In genomic region chr2:26041163-26041810, GRCm38 (mm10) we compare ENCODE assay signal across 12 mouse cellular contexts. TPM values are rescaled to one million over a fixed set of nuclear protein-coding genes. Genes with fewer than 3 reads are reported as not detected.
DNase-seq lines count a peak whose midpoint lies in the region; ATAC-seq and TF ChIP-seq lines count a peak whose summit lies in the region.
"Had no signal": no experiment of that assay in that cellular context is flagged by ENCODE, and none has a peak within 500 bp of the region (broad histone marks: within the 10 kb centered on the region; RNA-seq: fewer than 3 reads in every experiment).

No protein-coding gene starts in this region.

- TF ChIP-seq CTCF in kidney, postnatal 0 days (IDR thresholded peaks at IDR 0.05; ENCODE audit: low read depth) = peak; percentile 41; the same call in 1 of the 2 replicates

- no peak for ATAC-seq in megakaryocyte, adult 5-6 weeks (ENCODE audit: poor library complexity, severe bottlenecking)
- ATAC-seq in kidney, postnatal 0 days (replicated peaks; ENCODE audit: low FRiP score, low read depth) = peak; percentile 65; the same call in 1 of the 2 replicates
- 0 out of 2 replicates have a peak, but pooled peaks have one; percentile 28 for ATAC-seq in stomach, embryonic 15.5 days (ENCODE audit: insufficient read depth, low FRiP score, low read depth)

- peaks cover 54% of the 10 kb centered on the region for H3K4me1 ChIP-seq in megakaryocyte, embryonic 14.5 days
- peaks cover 18% of the 10 kb centered on the region for H3K4me1 ChIP-seq in kidney, postnatal 0 days (replicated peaks; ENCODE audit: insufficient read depth, low read length)
- H3K4me1 ChIP-seq in stomach, embryonic 15.5 days = no peaks in the 10 kb centered on the region

- peaks cover 76% of the 10 kb centered on the region for H3K27me3 ChIP-seq in megakaryocyte, embryonic 14.5 days (replicated peaks)
- no peaks in the 10 kb centered on the region for H3K27me3 ChIP-seq in kidney, postnatal 0 days (ENCODE audit: insufficient read depth, low read length)
- H3K27me3 ChIP-seq in stomach, embryonic 15.5 days (replicated peaks) = 0 out of 2 replicates have a peak, but pooled peaks cover 3% of the 10 kb centered on the region

- peak overlapping the region; percentile 3 for H3K4me3 ChIP-seq in megakaryocyte, embryonic 14.5 days (replicated peaks)
- H3K4me3 ChIP-seq in kidney, postnatal 0 days (replicated peaks; ENCODE audit: low read depth, low read length) = no peak overlapping the region
- no peak overlapping the region for H3K4me3 ChIP-seq in stomach, embryonic 15.5 days (replicated peaks)
- H3K4me3 ChIP-seq: erythroblast, embryonic 14.5 days; left cerebral cortex, adult 2 months had no signal

- H3K4me2 ChIP-seq in kidney, postnatal 0 days (ENCODE audit: low read length) = peak overlapping the region; percentile 17; the same call in 1 of the 2 replicates
- peak overlapping the region; percentile 20; the same call in 1 of the 2 replicates for H3K4me2 ChIP-seq in stomach, embryonic 15.5 days

- WGBS in kidney, postnatal 0 days = 28% methylated on average over 14 of the region's 14 CpGs
- WGBS in stomach, embryonic 15.5 days = 36% methylated on average over 14 of the region's 14 CpGs

- H3K9ac ChIP-seq in kidney, postnatal 0 days (ENCODE audit: low read depth, low read length) = no peak overlapping the region
- H3K9ac ChIP-seq in stomach, embryonic 15.5 days = no peak overlapping the region

- H3K9me3 ChIP-seq in megakaryocyte, embryonic 14.5 days = peaks cover 19% of the 10 kb centered on the region; the same call in 1 of the 2 replicates
- H3K9me3 ChIP-seq in kidney, postnatal 0 days (replicated peaks; ENCODE audit: low read length) = no peaks in the 10 kb centered on the region
- H3K9me3 ChIP-seq in stomach, embryonic 15.5 days = no peaks in the 10 kb centered on the region

- no peaks in the 10 kb centered on the region for H3K36me3 ChIP-seq in megakaryocyte, embryonic 14.5 days (replicated peaks; ENCODE audit: low read length)
- no peaks in the 10 kb centered on the region for H3K36me3 ChIP-seq in kidney, postnatal 0 days (ENCODE audit: insufficient read depth, low read length)
- H3K36me3 ChIP-seq in stomach, embryonic 15.5 days = no peaks in the 10 kb centered on the region

- DNase-seq in embryo, embryonic 10 days (ENCODE audit: low spot score) = peak; percentile 39
- DNase-seq in embryo, embryonic 9.5 days (ENCODE audit: extremely low spot score) = no peak
- DNase-seq in kidney, postnatal 0 days (ENCODE audit: low spot score) = peak; percentile 92
- DNase-seq in B cell, adult 2 months = no peak
- no peak for DNase-seq in retina, postnatal 1 day
- DNase-seq: cerebellum, adult 11-12 months; midbrain, embryonic 14.5 days had no signal

- H3K27ac ChIP-seq in kidney, postnatal 0 days = peak overlapping the region; percentile 66
- no peak overlapping the region for H3K27ac ChIP-seq in stomach, embryonic 15.5 days
- H3K27ac ChIP-seq: left cerebral cortex, adult 2 months had no signal

RNA-seq across cellular contexts. Expression of gene Ubac1, which starts 19.7 kb away (rescaled TPM):
- 9.0 and 55.5 TPM in 2 replicates for polyA plus RNA-seq in megakaryocyte, embryonic 14.5 days (2012; ENCODE audit: insufficient read depth, low replicate concordance)
- 39.8 TPM in 2 replicates for total RNA-seq in megakaryocyte, adult 5-6 weeks (2015)
- total RNA-seq in megakaryocyte, adult 5-6 weeks (2017) = 19.0 and 20.9 TPM in 2 replicates
- 77.2 and 82.3 TPM in 2 replicates for polyA plus RNA-seq in kidney, postnatal 0 days (2015; fragmentation: Nextera tagmentation; extraction: Ambion mirVana)
- 87.6 and 105 TPM in 2 replicates for polyA plus RNA-seq in stomach, embryonic 15.5 days (2015; fragmentation: Nextera tagmentation; extraction: Ambion mirVana)

RNA-seq across cellular contexts. Expression of gene Camsap1, which starts 58.2 kb away (rescaled TPM):
- polyA plus RNA-seq in megakaryocyte, embryonic 14.5 days (2012; ENCODE audit: insufficient read depth, low replicate concordance) = 3.2 and 4.7 TPM in 2 replicates
- total RNA-seq in megakaryocyte, adult 5-6 weeks (2015) = 3.4 and 4.4 TPM in 2 replicates
- 10.2 and 24.2 TPM in 2 replicates for total RNA-seq in megakaryocyte, adult 5-6 weeks (2017)
- polyA plus RNA-seq in kidney, postnatal 0 days (2015; fragmentation: Nextera tagmentation; extraction: Ambion mirVana) = 9.1 and 14.2 TPM in 2 replicates
- 18.6 and 19.0 TPM in 2 replicates for polyA plus RNA-seq in stomach, embryonic 15.5 days (2015; fragmentation: Nextera tagmentation; extraction: Ambion mirVana)

Comparison
In these comparisons a context has a peak if more than half of its experiments do, and no peak if none do; other contexts are left out.
1. DNase-seq: peak in embryo, embryonic 10 days (single experiment) and kidney, postnatal 0 days (single experiment); none in embryo, embryonic 9.5 days (single experiment), B cell, adult 2 months (0 of 2) and retina, postnatal 1 day (single experiment).